Mouse (Mus musculus) stomach, postnatal 0 days (tissue): ENCODE data around the gene Csdc2. TPM values are rescaled to one million over a fixed set of nuclear protein-coding genes. Genes with fewer than 3 reads are reported as not detected.

ENCODE experiments used
- ATAC-seq: fragments of 200-750 bp; cut with Nextera tagmentation; 2 replicates; pipeline ENCODE4 v1.8.0; 2017; ENCODE audit not compliant: low FRiP score, low TSS enrichment
- DNase-seq: peaks from one replicate; pipeline ENCODE4 v3.0.0-alpha.2; 2016; ENCODE audit warnings: low spot score
- H3K27ac ChIP-seq: fragments of 300-500 bp; sonication (generic); replicated peaks from 2 replicates; pipeline ENCODE4 v1.5.1; 2014; ENCODE audit warnings: mild to moderate bottlenecking, control low read depth
- H3K27me3 ChIP-seq: fragments of 300-500 bp; sonication (generic); 2 replicates; pipeline ENCODE4 v1.6.1; 2014; ENCODE audit warnings: low read length; ENCODE audit not compliant: control insufficient read depth, insufficient read depth
- H3K36me3 ChIP-seq: fragments of 300-500 bp; sonication (generic); 2 replicates; pipeline ENCODE4 v1.6.1; 2014; ENCODE audit warnings: low read length, mixed read lengths; ENCODE audit not compliant: control insufficient read depth, insufficient read depth
- H3K4me1 ChIP-seq: fragments of 300-500 bp; sonication (generic); replicated peaks from 2 replicates; pipeline ENCODE4 v1.6.1; 2014; ENCODE audit warnings: antibody characterized with exemption; ENCODE audit not compliant: control insufficient read depth, insufficient read depth
- H3K4me2 ChIP-seq: fragments of 300-500 bp; sonication (generic); replicated peaks from 2 replicates; pipeline ENCODE4 v1.6.1; 2014; ENCODE audit warnings: low read depth, mild to moderate bottlenecking, control low read depth, moderate library complexity
- H3K4me3 ChIP-seq: fragments of 300-500 bp; sonication (generic); 2 replicates; pipeline ENCODE4 v1.5.1; 2014; ENCODE audit warnings: low read depth, low read length, control low read depth
- H3K9ac ChIP-seq: fragments of 300-500 bp; sonication (generic); 2 replicates; pipeline ENCODE4 v1.6.1; 2014; ENCODE audit warnings: mild to moderate bottlenecking, low read length, control low read depth, mixed read lengths
- H3K9me3 ChIP-seq: fragments of 300-500 bp; sonication (generic); 2 replicates; pipeline ENCODE4 v1.6.1; 2016; ENCODE audit warnings: low read length; ENCODE audit not compliant: control insufficient read depth
- CTCF ChIP-seq: IDR thresholded peaks from 2 replicates; pipeline ENCODE4 v1.5.1; 2016; ENCODE audit warnings: antibody characterized with exemption, low read depth, mild to moderate bottlenecking, moderate library complexity
- EP300 ChIP-seq: optimal IDR thresholded peaks from 2 replicates; pipeline ENCODE3; 2016; ENCODE audit warnings: antibody characterized with exemption
- WGBS: fragments of 180-500 bp; shearing (Covaris S2); extraction: QIAGEN DNeasy Blood & Tissue Kit; methylation state at CpG from one replicate; pipeline ENCODE4 v1.1.7; 2014; 5-methylcytosine and 5-hydroxymethylcytosine counted together
- polyA plus RNA-seq: library from polyadenylated mRNA; unstranded; fragments of >200 nt; fragmentation: Nextera tagmentation; extraction: Ambion mirVana; gene quantifications from 2 replicates; pipeline ENCODE4 v1.2.1, GENCODE M21; 2015

The Csdc2 gene
- polyA plus RNA-seq, 1 experiment from 2014 or later = 9.7 TPM

GRCm38 (mm10) chr15:81937098-81937972, 776 bp downstream of the Csdc2 start:
- Histone ChIP-seq H3K27ac (peak overlapping the region; percentile 78), H3K4me3 (peak overlapping the region; percentile 47), H3K4me1 (peaks cover 2% of the 10 kb centered on the region; the same call in 1 of the 2 replicates), H3K9me3 (no peaks in the 10 kb centered on the region), H3K9ac (peak overlapping the region; percentile 59), H3K4me2 (peak overlapping the region; percentile 60), H3K27me3 (no peaks in the 10 kb centered on the region), H3K36me3 (no peaks in the 10 kb centered on the region)
- DNase-seq = no peak
- ATAC-seq = no peak
- TF ChIP-seq CTCF (no peak), EP300 (no peak)
- 11% methylated on average over 19 of the region's 19 CpGs for WGBS

GRCm38 (mm10) chr15:81938246-81938645, 1.7 kb downstream of the Csdc2 start:
- ATAC-seq (no peak), DNase-seq (peak; percentile 54)
- 37% methylated on average over 2 of the region's 2 CpGs for WGBS
- H3K4me3 ChIP-seq = no peak overlapping the region
- H3K4me2 ChIP-seq = no peak overlapping the region
- no peaks in the 10 kb centered on the region for H3K9me3 ChIP-seq
- no peaks in the 10 kb centered on the region for H3K36me3 ChIP-seq
- H3K27ac ChIP-seq = no peak overlapping the region
- H3K9ac ChIP-seq = no peak overlapping the region
- H3K4me1 ChIP-seq = peaks cover 2% of the 10 kb centered on the region; the same call in 1 of the 2 replicates
- H3K27me3 ChIP-seq = no peaks in the 10 kb centered on the region
- TF ChIP-seq EP300 (no peak), CTCF (peak; percentile 81)

GRCm38 (mm10) chr15:81939157-81939715, 2.7 kb downstream of the Csdc2 start:
- Histone ChIP-seq H3K27me3 (no peaks in the 10 kb centered on the region), H3K4me3 (no peak overlapping the region), H3K9me3 (no peaks in the 10 kb centered on the region), H3K9ac (no peak overlapping the region), H3K4me1 (peaks cover 2% of the 10 kb centered on the region; the same call in 1 of the 2 replicates), H3K36me3 (no peaks in the 10 kb centered on the region), H3K27ac (no peak overlapping the region), H3K4me2 (no peak overlapping the region)
- DNase-seq = no peak
- ATAC-seq = no peak
- TF ChIP-seq CTCF (no peak), EP300 (no peak)
- 85% methylated on average over 10 of the region's 10 CpGs for WGBS

DNA sequence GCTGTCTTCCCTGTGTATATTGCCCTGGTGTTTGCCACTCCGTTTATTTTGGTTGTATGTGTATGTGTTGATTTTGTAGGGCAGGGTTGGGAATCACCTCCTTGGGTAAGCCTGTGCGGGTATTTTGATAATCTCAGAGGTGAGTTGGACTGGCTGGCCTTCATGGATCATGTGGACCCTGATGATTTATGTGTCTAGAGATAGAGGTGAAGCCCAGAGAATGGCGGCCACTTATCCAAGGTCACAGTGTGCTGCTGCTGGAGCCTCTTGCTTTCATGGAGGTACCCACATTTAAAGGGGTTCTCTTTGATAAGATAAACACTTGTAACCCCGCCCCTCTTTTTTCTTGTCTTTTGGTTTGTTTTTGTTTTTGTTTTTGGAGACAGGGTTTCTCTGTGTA, 3.2 kb downstream of the Csdc2 start:
- 83% methylated on average over 4 of the region's 4 CpGs for WGBS
- no peak overlapping the region for H3K4me3 ChIP-seq
- ATAC-seq = no peak

DNA sequence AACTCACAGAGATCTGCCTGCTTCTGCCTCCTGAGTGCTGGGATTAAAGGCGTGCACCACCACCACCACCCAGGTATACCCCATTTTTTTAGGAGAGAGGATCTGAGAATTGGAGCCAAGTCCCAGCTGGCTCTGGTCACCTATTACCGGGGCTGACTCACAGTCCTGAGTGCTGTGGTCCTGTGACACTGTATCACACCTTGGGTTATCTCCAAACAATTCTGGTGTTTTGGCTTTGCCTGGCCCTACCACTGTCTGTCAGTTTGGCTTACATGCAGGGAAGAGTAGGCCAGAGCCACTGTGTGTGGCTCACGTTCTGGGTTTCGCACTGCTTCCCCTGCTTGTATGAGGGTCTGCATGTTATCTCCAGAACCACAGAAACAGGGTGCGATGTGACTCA, 3.7 kb downstream of the Csdc2 start:
- Histone ChIP-seq H3K27me3 (no peaks in the 10 kb centered on the region), H3K36me3 (no peaks in the 10 kb centered on the region), H3K4me3 (no peak overlapping the region), H3K9ac (no peak overlapping the region), H3K27ac (no peak overlapping the region), H3K9me3 (no peaks in the 10 kb centered on the region), H3K4me2 (no peak overlapping the region), H3K4me1 (peaks cover 2% of the 10 kb centered on the region; the same call in 1 of the 2 replicates)
- TF ChIP-seq EP300 = no peak
- WGBS = 91% methylated on average over 5 of the region's 5 CpGs
- ATAC-seq (no peak), DNase-seq (no peak)

More for the DNA sequence above, 3.2 kb downstream of the Csdc2 start:
- no peak overlapping the region for H3K27ac ChIP-seq
- no peak overlapping the region for H3K9ac ChIP-seq
- no peaks in the 10 kb centered on the region for H3K36me3 ChIP-seq
- no peak for DNase-seq
- H3K4me1 ChIP-seq = peaks cover 2% of the 10 kb centered on the region; the same call in 1 of the 2 replicates
- TF ChIP-seq CTCF = no peak
- H3K9me3 ChIP-seq = no peaks in the 10 kb centered on the region
- H3K4me2 ChIP-seq = no peak overlapping the region
- H3K27me3 ChIP-seq = no peaks in the 10 kb centered on the region

- DNase-seq (no peak), ATAC-seq (no peak)
- 90% methylated on average over 2 of the region's 2 CpGs for WGBS
- no peaks in the 10 kb centered on the region for H3K9me3 ChIP-seq
- H3K36me3 ChIP-seq = no peaks in the 10 kb centered on the region
- H3K27ac ChIP-seq = no peak overlapping the region
- H3K27me3 ChIP-seq = no peaks in the 10 kb centered on the region
- no peak overlapping the region for H3K4me3 ChIP-seq
- TF ChIP-seq EP300 (no peak), CTCF (peak; percentile 34)
- H3K4me2 ChIP-seq = no peak overlapping the region
- peaks cover 2% of the 10 kb centered on the region; the same call in 1 of the 2 replicates for H3K4me1 ChIP-seq
- no peak overlapping the region for H3K9ac ChIP-seq
Measured at GRCm38 (mm10) chr15:81941010-81941409, 4.5 kb downstream of the Csdc2 start.
